Mouse (Mus musculus): ENCODE results near the gene Unc93b1.
A peak's percentile ranks its signal among the peaks of the same experiment; 100 is the strongest.

Gene Unc93b1

DNA sequence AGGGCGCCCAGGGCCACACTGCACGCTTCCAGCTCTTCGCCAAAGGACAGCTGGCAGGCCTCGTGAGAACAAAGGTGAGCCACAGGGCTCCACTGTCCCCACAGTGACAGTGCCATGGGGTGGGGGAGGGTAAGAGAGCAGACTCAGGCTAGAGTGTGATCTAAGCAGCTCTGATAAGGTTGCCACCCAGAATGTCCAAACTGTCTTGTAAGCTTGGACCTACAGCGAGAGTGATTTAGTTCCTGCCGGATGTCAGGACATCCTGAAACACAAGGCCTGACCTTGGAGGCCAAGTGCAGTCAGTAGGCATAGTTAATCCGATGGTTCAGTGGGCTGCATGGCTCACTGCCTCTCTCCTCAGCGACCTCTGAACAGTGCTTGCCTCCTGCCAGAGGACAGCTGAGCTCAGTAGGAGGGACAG is 50.3 kb downstream of the Unc93b1 start:
- no peak for DNase-seq (ENCODE audit: low read depth)

DNA sequence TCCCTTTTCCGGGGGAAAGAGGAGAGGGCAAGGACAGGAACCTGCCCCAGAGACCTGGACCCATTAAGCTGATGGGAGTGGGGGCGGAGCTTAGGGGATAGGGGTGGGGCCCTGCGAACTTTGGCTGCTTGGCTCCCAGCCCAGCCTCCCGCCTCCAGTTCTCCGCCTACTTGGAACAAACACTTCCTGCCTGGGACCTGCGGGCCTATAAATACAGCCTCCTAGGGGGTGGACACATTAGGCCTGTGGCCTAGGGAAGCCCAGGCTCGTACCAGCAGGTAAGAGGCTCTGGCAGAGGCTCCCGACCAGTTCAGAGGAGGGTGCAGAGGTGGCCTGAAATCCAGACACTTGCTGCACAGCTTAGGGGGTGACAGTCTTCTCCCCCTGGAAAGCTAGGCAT is 51.3 kb downstream of the Unc93b1 start, which contains the start of gene Acy3:
TSS of gene Acy3 (plus strand) at position 237 of the 400 bp plus-strand sequence.
- DNase-seq (ENCODE audit: low read depth) = peak; percentile 80

DNA sequence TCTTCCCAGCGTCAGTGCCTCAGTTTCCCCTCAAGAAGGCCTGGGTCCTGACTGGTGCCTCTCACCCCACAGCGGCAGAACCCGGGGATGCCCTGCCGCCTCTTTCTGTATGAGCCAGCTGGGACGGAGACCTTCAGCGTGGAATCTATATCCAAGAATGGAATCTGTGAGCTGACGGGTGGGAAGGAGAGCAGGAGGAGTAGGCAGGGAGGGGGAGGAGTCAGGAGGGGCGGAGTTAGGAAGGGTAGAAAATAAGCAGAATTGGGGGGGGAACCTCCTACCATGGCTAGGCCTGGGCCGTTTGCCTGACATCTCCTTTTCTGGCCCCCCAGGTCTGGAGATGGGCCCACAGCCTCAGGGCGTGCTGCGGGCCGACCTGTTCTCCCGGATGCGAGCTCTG is 53.1 kb downstream of the Unc93b1 start:
- DNase-seq (ENCODE audit: low read depth) = no peak

DNA sequence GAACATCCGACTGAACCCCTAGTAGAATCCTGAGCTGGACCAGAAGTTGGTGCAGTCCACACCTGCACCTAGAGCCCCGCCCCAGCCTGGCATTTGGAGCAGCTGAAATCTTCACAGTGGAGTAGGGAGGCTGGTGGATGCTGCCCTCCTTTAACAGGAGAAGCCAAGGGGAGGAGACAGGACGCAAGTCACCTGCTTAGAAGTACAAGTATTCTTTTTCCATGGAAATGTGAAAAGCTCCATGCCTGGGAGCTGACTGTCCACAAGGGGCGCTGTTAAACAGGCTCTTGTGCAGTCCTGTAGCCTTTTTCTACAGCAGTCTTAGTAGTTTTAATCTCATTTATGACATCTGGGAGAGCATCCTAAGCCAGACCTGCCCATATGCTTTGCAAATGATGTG is 53.8 kb downstream of the Unc93b1 start:
- DNase-seq (ENCODE audit: low read depth) = peak; percentile 38

DNA sequence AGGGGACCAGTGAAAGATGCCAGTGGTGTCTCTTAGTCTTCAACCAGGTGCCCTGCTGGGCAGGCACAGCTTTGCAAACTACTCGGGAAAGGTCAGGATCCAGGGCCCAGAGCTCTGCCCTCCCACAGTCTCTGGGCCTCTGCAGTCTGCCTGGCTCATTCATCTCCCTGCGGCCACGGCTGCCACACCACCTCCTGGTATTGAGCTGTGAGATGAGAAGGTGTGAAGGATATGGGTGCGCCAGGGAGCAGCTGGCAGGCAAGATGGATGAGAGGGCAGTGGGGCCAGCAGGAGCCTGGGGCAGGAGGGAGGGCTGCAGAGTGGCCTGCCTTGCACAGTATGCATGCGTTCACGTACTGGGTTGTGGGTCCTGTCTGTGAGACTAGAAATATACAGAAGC is 55.8 kb downstream of the Unc93b1 start:
- no peak for DNase-seq (ENCODE audit: low read depth)

DNA sequence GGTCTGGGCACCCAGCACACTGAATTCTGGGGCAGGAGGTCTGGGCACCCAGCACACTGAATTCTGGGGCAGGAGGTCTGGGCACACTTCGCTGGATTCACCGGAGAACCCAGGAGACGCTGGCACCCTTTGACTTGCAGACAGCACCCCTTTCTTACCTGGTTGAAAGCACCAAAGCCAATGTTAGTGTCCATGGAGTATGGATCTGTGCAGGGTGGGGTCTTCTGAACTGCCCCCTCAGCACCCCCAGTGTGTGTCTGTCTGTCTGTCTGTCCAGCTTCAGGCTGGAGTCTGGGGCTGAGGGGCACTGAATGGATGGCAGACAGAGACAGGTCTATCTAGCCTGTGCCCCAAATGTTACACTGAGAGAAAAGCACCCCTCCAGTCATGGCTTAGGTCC is 56.6 kb downstream of the Unc93b1 start:
- DNase-seq (ENCODE audit: low read depth) = no peak

DNA sequence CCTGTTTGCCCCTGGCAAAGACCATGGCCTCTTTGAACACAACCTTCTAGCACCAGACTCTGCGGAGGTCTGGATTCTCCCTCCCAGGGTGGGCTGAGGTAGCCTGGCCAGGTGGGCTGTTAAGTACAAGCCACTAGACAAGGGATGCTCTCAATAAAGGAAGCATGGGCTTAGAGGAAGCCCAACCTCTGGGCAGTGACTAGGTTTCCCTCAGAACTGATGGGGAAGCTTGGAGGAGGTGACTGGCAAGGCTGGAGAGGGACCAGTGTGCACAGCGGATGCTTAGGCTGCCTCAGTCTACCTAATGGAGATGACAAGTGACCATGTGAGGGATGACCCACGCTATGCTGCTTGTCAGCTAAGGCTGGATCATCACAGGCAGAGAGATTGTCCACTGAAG is 57.0 kb downstream of the Unc93b1 start:
- DNase-seq (ENCODE audit: low read depth) = no peak

DNA sequence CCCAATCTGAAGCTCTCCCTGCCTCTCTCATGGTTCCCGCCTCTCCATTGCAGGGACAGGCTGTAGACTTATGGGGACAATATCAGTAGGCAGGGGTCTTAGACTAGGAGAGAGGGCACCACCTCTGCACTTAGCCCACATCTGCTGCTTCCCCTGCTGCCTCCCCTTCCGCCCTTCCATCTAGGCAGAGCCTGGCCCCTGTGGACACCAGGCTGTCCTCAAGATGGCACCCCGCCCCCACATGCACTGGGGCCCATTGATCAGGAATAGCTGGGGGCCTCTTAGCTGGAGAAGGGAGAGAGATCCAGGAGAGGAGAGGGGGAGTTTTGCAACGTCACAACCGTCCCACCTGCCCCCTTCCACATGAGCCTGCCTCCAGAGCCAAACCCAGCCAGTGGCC is 57.4 kb downstream of the Unc93b1 start, which contains the start of gene Tbx10:
TSS of gene Tbx10 (plus strand) at position 337 of the 400 bp plus-strand sequence.
- DNase-seq (ENCODE audit: low read depth) = no peak

DNA sequence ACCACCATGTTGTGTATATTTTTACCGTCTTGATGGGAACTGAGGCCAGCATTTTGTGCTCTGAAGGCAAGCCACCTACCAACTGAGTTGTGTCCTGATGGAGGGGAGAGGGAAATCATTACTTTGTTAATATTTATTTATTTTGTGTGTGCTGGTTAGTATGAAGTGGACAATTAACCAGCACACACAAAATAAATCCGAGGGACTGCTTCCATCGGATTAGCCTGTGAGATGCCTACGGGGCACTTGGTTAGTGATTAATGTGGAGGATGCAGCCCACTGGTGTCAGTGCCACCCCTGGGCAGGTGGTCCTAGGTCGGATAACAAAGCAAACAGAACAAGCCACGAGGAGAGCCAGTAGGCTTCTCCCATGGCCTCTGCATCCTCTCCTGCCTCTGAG is 59.9 kb downstream of the Unc93b1 start:
- no peak for DNase-seq (ENCODE audit: low read depth)

DNA sequence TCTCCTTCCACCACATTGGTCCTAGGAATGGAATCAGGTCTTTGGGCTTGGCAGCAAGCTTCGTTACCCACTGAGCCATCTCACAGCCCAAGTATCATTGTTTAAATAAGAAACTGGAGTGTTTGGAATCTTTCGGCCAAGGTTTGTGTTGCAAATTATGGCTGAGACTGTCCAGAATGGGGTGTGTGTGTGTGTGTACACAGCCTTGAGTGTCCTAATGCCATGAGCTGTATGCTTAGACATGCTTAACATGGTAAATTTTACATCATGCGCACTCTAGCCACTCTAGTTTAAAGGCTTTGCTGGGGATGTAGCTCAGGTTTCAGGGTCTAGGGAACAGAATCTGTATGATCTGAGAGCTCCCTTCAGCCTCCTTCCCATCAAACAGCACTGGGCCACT is 60.5 kb downstream of the Unc93b1 start:
- DNase-seq (ENCODE audit: low read depth) = no peak

DNA sequence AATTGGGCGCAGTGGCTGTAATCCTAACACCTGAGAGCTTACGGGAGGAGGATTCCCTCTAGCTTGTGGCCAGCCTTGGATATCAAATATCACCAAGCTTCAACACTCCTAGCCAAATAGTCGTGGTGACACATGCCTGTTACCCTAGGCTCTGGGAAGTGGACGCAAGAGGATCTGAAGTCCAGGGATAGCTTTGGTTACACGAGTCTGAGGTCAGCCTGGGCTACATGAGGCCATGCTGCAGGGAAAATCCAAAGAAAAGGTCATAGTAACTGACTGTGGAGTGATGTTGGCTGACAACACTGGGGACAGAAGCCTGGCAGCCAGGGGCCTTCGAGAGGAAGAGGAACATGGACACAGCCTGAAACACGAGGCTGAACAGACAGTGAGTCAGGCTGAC is 61.1 kb downstream of the Unc93b1 start:
- no peak for DNase-seq (ENCODE audit: low read depth)

DNA sequence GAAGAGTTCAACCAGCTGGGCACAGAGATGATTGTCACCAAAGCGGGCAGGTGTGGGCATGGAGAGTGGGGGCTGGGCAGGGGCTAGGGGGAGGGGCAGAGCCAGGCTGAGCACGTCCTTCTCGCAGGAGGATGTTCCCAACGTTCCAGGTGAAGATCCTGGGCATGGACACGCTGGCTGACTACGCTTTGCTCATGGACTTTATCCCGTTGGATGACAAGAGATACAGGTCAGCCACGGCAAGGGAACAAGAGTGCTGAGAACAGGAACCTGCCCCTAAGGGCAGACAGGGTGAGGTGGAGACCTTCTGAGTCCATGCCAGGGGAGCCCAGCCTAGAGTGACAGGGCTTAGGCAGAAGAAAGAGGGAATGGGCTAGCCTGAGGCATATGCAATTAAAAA is 61.8 kb downstream of the Unc93b1 start:
- DNase-seq (ENCODE audit: low read depth) = no peak

DNA sequence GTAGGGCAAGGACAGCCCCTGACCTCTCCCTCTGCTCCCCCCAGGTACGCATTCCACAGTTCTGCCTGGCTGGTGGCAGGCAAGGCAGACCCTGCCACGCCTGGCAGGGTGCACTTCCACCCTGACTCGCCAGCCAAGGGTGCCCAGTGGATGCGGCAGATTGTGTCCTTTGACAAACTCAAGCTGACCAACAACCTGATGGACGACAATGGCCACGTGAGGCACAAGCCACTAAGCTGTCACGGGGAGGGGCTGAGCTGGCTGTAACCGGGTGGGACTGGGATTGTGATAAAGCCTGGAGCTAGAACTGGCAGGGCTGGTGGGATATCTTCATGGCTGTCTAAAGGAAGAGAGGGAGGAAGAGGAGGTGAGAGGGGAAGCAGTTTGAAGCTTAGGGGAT is 62.2 kb downstream of the Unc93b1 start:
- no peak for DNase-seq (ENCODE audit: low read depth)

DNA sequence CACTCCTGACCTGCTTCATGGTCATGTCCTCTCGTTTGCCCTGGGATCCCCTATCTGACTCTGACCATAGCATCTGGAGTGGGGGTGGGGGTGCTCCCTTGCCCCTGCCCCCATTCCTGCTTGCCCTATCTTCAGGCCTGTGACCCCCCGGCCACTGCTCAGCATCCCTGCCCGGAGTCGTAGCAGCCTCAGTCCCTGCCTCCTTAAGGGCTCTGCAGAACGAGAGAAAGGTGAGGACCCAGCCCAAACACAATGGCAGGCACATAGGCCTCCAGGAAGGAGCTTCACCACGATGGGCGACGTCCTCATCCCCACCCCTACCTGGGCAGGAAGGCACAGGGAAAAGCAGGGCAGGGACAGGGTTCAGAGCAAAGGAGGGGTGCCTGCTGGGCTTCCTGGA is 63.3 kb downstream of the Unc93b1 start:
- no peak for DNase-seq (ENCODE audit: low read depth)

Measured in NIH3T3 (cell line).